Mouse (Mus musculus) liver, adult 2 months (tissue): ENCODE data around the gene Nop2.

ENCODE experiments used
- CTCF ChIP-seq: fragments of 200-500 bp; IDR thresholded peaks from 2 replicates; pipeline ENCODE4 v1.5.1; 2011; ENCODE audit warnings: low read depth, low read length, control low read depth
- POLR2A ChIP-seq: fragments of 200-500 bp; IDR thresholded peaks from 2 replicates; pipeline ENCODE4 v1.6.1; 2011; ENCODE audit warnings: low read length, control low read depth; ENCODE audit not compliant: insufficient read depth; ENCODE audit errors: extremely low read depth

GRCm38 (mm10) chr6:125119387-125119786, 12.3 kb upstream of the Nop2 start:
- no peak for TF ChIP-seq CTCF
- no peak for TF ChIP-seq POLR2A
